Mouse (Mus musculus): ENCODE data around the gene Naa80.

DNA sequence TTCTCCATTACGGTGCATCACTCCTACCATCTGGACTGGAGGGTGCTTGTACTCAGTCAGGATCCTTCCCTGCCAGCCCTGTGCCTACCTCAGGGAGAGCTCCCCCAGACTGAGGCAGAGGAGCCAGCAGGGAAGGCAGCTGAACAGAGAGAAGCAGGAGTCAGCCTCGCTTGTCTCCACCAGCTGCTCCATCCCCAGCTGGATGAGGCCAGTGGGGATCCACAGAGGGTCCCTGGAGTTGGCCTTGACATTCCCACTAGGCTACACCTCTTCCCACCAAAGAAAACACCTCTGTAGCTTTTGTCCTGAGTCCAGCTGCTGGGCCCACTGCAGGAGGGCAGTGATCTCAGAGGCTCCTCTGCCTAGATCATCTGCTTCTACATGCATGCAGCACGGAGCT lies 46.3 kb downstream of the Naa80 start:
- TF ChIP-seq EP300 (IDR thresholded peaks at IDR 0.05; ENCODE audit: insufficient read depth, low read depth, low read length) (no peak), CTCF (IDR thresholded peaks at IDR 0.05; ENCODE audit: low read depth, low read length) (no peak), POLR2A (IDR thresholded peaks at IDR 0.05; ENCODE audit: insufficient read depth, low read length) (no peak)
